Mouse (Mus musculus): ENCODE data around the gene Il4i1.

Gene Il4i1

DNA sequence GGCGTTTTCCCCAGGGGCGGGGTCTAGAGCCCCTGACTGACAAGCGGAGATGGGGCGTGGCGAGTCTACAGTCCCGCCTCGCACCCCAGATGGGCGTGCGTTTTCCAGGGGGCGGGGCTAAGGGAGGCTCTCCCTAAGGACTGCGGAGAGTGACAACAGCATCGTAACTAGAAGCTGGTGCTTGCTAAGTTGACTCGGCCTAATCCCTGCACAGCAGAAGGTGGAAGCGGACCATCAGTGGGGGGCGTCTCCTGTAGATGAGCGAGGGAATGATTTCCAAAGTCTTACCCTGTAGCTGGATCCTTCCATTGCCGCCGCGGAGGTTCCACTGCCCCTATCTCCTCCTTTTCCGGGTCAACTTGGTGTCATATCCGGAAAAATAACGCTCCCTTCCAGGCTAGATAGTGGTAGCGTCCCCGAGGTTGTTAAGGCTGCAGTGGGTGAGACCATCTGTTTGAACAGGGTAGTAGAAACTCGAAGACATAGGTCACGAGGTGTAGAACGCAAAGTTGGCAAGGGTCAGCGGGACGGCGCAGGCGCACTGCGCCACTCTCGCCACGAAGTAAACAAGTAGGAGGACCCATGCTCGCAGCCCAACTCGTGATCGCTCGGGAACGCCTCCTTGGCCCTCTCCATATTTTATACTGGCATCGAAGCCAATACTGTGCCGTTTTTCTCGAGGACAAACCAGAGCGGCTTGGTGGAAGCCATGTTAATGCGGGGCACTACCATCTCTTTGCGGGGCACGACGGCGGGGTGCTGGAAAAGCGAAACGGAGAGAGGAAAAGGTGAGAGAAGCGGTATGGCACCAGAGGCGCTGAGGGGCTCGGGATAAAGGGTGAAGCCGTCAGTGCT is 32.6 kb downstream of the Il4i1 start, which contains the start of the genes Akt1s1 and Tbc1d17:
Gene Akt1s1 (plus strand): TSS at position 431 of the 855 bp plus-strand sequence.
Gene Tbc1d17 (minus strand): TSS at position 519 of the 855 bp plus-strand sequence.
- peak; percentile 100 for DNase-seq (ENCODE audit: low spot score in 2 of 2)

DNA sequence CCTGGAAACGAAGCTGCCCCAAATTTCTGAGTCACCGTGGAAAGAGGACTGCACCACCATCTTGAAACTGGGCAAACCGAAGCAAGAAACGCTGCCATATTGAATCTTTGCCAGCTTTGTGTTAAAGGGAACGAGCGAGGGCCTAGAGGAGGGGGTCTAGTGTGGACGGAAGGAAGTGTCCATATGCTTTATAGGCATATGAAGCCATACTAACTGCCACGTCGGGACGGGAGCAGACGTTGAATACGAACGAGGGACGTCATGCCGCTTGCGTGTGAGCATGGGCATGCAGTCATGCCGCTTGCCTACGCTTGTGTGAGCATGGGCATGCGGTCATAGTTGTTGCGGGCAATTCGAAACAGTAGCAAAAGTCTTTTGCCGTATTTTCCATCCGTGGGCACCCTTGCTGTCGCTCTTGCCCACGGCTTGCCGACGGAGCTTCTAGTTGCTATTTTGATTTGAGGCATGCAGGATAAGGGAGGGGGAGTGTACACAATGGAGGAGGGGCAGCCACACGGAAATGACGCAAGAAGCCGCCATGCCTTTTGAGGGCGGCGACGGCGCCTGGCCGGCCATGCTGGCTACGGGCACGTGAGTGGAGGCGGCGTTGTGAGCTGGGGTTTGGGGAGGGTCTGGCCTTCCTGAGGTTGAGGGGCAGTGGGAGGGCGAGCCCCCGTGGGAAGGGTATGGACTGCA is 33.4 kb downstream of the Il4i1 start:
- DNase-seq (ENCODE audit: low spot score in 2 of 2) = peak; percentile 95 to 96

DNA sequence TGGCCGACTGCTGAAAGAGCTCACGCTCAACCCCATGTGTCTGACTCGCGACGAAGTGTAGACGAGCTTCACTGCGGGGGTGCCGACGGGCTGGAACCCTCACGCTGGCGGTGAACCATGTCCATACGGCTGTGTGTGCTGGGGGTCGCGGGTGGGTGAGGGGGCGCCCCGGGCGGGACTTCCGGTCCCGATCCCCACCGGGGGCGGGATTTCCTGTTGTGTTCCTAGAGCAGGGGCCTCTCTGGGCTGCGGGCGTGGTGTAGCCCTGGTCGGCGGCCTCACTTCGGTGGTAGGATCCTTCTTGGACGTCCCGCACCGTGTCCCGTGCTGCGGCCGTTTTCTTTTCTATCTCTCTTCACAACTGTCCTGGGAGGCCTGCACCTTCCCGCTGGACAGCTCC is 34.0 kb downstream of the Il4i1 start:
- DNase-seq (ENCODE audit: low spot score in 2 of 2) = peak; percentile 87 to 88

DNA sequence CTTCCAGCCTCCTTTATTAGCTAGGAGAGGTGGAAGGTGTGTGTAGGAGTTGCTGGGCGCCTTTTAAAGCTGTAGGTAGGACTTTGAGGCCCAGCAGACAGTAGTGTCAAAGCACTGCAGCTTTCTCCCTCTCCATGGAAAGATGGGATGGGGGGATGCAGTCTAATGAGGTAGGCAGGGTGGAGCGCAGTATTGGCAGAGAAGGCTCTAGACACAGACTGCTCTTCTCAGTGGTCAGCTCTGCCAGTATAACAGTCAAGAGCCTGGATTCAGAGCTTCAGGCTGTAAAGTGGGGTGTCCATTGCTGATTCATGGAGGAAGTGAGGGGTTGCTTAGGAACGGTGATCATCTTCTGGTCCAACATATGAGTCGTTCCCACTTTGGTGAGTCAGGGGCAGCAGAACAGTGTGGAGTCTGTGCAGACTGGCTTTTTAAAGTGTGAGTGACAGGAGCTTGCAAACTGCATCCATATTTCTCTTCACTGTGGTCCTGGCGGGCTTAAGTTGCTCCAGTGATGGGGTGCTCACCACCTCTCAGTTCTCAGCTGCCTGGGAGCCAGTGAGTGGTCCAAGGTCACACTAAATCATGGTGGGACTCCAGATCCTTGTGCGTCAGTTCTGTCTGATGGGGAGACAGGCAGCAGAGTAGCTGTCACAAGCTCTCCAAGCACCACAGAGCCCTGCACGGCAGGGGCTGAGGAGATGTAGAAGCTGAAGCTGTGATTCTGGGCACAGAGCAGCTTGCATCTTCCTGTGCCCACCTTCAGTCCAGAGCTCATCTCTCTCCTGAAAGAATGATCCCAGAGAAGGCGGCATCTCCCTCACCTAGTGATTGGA is 34.8 kb downstream of the Il4i1 start:
- no peak for DNase-seq (ENCODE audit: low spot score in 2 of 2)

DNA sequence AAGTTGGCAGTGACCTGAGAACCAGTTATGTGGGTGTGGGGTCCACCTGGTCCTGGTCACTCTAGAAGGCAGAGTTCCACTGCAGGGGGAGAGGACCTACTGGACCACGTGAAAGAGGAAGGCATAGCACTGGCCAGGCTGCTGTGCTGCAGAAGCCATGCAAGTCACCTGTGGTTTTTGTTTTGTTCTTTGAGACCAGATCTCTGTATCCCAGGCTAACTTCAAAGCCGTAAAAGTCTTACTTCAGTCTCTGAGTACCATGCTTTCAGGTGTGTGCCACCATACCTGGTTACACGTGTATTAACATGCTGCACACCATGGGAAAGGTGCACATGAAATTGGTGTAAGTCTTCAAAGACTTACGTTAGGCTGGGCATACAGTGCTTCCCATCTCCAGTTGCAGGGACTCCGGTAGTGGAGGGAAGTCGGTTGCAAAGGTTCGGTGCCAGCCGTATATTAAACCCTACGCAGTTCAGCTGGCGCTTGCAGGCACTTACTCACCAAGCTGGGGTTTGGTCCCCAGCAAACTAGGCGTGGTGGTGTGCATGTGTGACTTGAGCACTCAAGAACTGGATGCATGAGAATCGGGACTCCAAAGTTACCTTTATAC is 35.5 kb downstream of the Il4i1 start:
- no peak for DNase-seq (ENCODE audit: low spot score in 2 of 2)

DNA sequence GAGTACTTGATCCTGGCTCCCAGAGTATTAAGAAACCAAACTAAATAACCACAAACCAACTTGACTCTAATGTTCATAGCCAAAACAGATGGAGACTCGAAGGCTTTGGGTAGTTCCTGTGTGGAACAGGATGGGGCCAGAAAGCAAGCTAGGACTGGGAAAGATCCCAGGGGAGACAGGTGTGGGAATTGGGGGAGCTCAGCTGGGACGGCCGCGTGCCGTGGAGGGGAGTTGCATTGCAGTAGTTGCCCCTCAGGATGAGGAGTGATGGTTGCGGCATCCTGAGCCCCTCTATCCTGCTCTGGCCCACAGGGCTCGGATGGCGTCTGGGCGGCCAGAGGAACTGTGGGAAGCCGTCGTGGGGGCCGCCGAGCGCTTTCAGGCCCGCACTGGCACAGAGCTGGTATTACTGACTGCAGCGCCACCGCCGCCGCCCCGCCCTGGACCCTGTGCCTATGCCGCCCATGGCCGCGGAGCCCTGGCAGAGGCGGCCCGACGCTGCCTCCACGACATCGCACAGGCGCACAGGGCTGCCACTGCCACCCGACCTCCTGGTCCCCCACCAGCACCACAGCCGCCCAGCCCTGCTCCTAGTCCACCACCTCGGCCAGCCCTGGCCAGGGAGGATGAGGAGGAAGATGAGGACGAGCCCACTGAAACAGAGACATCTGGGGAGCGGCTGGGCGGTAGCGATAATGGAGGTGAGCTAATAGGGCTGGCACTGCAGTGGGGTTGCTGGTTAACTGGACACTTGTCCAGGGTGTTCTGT is 36.3 kb downstream of the Il4i1 start:
- no peak for DNase-seq (ENCODE audit: low spot score in 2 of 2)

DNA sequence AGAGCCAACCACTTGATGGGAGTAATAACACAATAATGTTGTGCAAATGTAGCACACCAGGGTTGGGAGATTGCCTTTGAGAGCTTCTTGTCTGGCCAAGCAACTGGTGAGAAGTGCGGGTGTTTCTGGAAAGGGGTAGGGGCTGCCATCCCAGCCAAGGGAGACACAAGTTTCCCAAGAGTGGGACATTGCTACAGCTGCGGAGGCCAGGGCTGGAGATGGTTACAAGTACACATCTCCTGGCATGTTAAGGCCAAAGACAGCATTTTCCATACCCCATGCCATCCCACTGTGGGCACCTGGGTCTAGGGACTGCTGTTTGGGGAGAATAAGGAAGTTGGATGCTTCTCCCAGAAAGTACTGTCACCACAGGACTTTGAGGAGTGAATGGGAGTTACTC is 36.9 kb downstream of the Il4i1 start:
- no peak for DNase-seq (ENCODE audit: low spot score in 2 of 2)

DNA sequence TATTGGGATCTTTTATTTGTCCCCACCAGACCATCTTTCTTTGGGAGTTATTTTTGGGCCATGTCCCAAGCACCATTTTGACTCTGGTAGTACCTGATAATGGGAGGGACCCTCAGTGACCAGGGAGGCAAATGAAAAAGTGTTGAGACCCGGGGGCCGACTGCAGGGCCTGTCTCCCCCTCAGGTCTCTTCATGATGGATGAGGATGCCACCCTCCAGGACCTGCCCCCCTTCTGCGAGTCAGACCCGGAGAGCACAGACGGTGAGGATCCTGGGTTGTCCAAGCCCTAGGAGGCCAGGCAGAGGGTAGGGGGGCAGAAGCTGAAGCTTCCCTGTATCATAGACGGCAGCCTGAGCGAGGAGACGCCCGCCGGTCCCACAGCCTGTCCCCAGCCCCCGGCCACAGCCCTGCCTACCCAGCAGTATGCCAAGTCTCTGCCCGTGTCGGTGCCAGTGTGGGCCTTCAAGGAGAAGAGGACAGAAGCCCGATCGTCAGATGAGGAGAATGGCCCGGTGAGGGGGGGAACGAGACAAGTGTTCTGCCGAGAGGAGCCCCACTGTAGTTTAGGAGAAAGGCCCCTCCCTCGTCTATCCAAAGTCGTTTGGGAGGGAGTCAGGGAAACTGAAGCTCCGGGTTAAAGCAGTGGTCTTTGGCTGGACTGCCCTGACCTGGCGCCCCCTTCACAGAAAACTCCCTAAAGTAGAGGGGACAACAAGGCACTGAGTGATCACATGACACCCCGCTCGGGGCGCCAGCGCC is 37.6 kb downstream of the Il4i1 start:
- no peak for DNase-seq (ENCODE audit: low spot score in 2 of 2)

DNA sequence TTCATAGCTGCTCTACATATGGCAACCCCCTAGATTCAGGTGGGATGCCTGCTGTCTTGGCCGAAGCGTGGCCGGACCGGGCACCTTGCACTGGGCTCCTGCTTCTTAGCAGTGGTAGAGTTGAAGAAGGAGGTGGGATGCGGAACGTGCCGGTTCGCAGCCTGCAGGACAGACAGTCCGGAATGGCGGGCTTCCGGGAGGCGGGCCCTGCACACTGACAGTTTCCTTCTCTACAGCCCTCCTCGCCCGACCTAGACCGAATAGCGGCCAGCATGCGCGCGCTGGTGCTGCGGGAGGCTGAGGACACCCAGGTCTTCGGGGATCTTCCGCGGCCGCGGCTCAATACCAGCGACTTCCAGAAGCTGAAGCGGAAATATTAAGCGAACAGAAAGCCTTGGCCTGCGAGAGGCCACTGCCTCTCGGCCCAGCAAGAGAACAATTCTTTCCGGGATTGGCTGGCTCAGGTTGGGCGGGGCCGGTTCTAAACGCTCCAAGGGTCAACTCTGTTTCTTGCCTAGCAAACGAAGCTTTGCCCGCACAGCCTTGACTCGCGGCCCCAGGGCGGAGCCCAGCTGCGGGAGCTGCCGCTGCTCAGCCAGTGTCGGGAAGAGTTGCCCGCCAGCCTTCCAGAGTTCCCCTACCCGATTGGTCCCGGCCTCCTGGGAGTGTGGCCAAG is 38.3 kb downstream of the Il4i1 start:
- DNase-seq (ENCODE audit: low spot score in 2 of 2) = peak; percentile 83 to 86

DNA sequence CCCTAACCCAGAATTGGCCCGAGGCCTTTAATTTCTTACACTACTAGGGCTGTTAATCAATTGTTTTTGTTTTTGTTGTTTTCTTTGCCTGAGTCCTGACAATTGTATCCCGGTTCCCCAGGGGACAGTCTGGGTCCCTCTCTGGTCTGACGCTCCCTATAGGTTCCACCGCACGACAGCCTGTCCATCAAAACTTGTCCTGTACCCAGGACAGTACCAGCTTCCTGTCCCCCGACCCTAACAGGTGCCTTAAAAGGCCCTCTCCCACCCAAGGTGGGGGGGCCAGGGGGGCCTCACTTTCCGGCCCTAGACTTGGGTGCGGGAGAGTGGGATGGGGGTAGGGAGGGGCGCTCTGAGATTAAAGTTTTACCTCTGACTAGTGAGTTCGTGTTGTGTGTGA is 38.8 kb downstream of the Il4i1 start:
- DNase-seq (ENCODE audit: low spot score in 2 of 2) = no peak

DNA sequence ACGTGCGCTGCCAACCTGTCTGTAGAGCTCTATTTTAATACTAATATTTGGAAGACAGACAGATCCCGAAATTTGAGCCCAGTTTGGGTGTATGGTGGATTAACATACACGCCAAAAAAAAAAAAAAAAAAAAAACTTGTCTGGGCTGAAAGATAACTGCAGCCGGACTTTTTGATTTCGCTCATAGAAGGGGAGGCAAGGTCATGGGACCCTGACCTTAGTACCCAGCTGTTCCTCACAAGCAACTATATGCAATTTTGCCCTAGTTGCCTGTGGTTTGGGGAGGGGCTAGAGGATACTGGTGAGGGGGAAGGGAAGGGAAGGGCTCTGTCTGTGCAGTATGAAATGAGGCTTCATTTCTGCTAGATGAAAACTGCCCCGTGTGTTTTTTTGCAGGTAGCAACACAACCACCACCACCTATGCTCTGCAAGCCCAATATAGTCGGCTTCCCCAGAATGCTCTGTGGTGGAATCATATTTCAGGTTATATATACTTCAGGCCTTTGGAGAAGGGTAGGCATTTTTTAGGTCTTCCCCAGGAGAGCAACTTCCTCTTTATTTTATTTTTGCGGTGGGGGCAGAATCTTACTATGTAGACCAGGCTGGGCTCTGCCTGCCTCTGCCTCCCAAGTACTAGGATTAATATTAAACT is 40.2 kb downstream of the Il4i1 start:
- DNase-seq (ENCODE audit: low spot score in 2 of 2) = no peak

DNA sequence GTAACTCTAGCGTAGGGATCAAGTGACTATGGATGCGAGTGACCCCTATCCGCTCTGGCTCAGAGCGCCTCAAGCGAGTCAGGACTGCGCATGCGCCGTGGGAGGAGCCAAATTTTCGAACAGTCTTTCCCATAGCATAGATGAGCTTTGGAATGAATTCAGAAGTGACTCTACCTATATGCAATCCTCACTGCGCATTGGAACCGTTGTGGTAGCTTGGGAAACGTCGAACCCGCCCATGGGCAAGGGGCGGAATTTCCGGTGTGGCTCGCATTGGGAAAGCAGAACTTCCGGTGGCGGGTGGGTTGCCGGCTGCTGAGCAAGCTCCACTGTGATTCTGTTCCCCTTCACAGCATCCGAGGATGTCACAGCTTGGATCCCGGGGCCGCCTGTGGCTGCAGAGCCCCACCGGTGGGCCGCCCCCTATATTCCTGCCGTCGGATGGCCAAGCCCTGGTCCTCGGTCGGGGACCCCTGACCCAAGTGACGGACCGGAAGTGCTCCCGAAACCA is 40.9 kb downstream of the Il4i1 start, which contains the start of gene Pnkp:
Gene Pnkp (plus strand): TSS at position 98 of the 511 bp plus-strand sequence.
- peak; percentile 95 to 96 for DNase-seq (ENCODE audit: low spot score in 2 of 2)

DNA sequence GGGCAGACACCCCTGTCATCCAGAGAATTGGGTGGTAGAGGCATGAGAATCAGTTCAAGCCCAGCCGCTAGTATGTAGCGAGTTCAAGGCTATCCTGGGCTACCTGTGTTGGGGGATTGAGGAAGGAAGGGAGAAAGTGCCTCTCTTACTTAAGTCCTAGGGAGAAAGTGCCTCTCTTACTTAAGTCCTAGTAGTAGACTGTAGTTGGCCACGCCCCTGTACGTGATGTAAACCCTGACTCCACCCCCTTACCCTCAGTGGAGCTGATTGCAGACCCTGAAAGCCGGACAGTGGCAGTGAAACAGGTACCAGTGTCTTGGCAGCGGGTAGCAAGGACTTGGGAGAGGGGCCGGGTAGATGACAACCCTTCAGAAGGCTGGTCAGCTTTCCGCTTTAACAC is 41.7 kb downstream of the Il4i1 start:
- no peak for DNase-seq (ENCODE audit: low spot score in 2 of 2)

DNA sequence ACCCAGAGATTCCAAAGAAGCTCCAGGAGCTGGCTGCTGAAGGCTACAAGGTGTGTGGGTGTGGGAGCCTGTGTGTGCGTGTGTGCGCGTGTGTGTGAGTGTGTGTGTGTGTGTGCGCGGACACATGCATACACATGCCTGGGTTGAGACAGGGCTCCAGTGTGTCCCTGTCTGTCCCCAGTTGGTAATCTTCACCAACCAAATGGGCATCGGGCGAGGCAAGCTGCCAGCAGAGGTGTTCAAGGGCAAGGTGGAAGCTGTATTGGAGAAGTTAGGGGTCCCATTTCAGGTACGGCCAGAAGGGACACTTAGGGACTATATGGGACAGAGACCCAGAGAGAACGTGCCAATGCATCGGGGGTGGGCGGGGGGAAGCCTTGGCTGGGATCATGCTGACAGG is 43.7 kb downstream of the Il4i1 start:
- DNase-seq (ENCODE audit: low spot score in 2 of 2) = no peak

DNA sequence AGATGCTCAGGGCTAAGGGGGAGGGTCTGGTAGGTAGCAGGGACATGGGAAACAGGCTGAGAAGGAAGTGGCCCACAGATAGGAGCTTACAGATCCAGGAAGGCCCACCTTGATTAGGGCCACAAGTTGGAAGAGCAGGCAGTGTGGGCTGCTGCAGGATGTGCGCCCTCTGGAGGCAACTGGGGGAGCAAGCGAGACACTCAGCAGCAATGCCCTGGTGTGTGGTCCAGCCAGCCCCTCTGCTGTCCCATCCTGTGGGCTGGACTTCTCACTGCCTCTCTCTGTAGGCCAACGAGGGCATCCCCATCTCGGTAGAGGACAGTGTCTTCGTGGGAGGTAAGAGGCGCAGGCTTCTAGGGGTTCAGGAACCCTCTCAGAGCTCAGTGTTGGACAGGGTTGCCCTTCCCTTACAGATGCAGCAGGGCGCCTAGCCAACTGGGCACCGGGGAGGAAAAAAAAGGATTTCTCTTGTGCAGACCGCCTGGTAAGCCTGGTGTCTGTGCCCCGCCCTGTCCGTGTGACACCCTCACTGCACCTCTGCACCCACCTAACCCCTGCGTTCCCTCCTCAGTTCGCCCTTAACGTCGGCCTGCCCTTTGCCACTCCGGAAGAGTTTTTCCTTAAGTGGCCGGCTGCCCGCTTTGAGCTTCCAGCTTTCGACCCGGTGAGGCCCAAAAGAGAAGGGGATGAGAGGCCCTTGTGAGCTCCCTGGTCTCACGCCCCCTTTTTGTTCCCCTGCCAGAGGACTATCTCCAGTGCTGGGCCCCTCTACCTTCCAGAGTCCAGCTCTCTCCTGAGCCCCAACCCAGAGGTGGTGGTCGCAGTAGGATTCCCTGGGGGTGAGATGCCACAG is 44.6 kb downstream of the Il4i1 start:
- DNase-seq (ENCODE audit: low spot score in 2 of 2) = peak; percentile 71 to 80

DNA sequence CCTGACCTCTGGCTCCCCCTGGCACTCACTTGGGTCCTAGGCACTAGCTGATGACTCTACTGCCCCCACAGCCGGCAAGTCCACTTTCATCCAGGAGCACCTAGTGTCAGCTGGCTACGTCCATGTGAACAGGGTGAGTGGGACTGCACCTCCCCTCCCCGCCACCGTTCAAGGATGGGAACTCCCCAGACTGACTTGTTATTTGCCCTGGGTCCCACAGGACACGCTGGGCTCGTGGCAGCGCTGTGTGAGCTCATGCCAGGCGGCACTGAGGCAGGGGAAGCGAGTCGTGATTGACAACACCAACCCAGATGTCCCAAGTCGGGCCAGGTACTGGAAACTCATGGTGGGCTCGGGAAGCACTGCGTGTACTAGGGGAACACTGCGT is 45.2 kb downstream of the Il4i1 start:
- no peak for DNase-seq (ENCODE audit: low spot score in 2 of 2)

DNA sequence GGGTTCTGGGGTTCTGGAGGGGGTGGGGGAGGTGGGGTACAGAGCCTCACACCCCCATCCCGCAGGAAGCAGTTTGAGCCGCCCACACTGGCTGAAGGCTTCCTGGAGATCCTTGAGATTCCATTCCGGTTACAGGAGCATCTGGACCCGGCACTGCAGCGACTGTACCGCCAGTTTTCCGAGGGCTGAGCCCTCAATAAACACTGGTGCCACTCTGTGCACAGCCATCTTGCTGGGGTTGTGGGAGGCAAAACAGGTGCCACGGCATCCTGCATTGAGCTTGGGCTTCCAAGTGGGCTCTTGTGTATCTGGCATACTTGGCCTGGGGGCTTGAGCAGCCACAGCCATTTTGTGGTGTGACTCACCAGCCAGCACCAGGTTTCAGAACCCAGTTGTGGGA is 46.2 kb downstream of the Il4i1 start:
- no peak for DNase-seq (ENCODE audit: low spot score in 2 of 2)

DNA sequence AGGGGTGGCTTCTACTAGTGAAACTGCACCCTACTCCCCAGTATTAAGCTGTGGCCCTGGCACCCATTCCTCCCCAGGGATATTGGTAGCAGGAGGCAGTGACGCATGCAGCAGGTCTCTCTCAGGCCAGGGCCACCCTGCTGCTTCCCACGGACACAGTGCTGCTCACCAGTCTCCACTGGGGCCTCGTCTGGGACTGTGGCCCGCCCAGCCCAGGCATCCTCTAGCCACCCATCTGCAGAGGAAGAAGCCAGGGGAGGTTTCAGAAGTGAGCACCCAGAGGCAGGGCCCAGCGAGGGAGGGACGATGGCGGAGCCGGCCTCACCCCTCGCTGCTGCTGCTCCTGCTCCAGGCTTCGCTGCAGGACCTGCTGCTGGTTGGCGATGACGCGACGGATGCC is 47.0 kb downstream of the Il4i1 start:
- DNase-seq (ENCODE audit: low spot score in 2 of 2) = no peak
